Mouse (Mus musculus) midbrain, postnatal 0 days (tissue): Measurements from ENCODE around the gene Atp8b4. TPM values are rescaled to one million over a fixed set of nuclear protein-coding genes. Genes with fewer than 3 reads are reported as not detected.
A peak's percentile ranks its signal among the peaks of the same experiment; 100 is the strongest.

ENCODE experiments used
- ATAC-seq: fragments of 200-750 bp; cut with Nextera tagmentation; 2 replicates; pipeline ENCODE4 v1.8.0; 2017; ENCODE audit warnings: moderate number of reproducible peaks, mild to moderate bottlenecking, moderate TSS enrichment, moderate library complexity; ENCODE audit not compliant: low FRiP score
- DNase-seq: peaks from one replicate; pipeline ENCODE4 v3.0.0-alpha.2; 2015; ENCODE audit warnings: low spot score
- H3K27ac ChIP-seq: fragments of 300-500 bp; sonication (generic); 2 replicates; pipeline ENCODE4 v1.5.1; 2014; ENCODE audit warnings: low read depth, mild to moderate bottlenecking, low read length, mixed read lengths
- H3K27me3 ChIP-seq: fragments of 300-500 bp; sonication (generic); 2 replicates; pipeline ENCODE4 v1.6.1; 2014; ENCODE audit warnings: low read length, control low read depth, mixed read lengths; ENCODE audit not compliant: insufficient read depth
- H3K36me3 ChIP-seq: fragments of 300-500 bp; sonication (generic); 2 replicates; pipeline ENCODE4 v1.6.1; 2014; ENCODE audit warnings: low read length, control low read depth, mixed read lengths; ENCODE audit not compliant: insufficient read depth
- H3K4me1 ChIP-seq: fragments of 300-500 bp; sonication (generic); 2 replicates; pipeline ENCODE4 v1.6.1; 2014; ENCODE audit warnings: mild to moderate bottlenecking, control low read depth, antibody characterized with exemption, low read length, mixed read lengths; ENCODE audit not compliant: insufficient read depth
- H3K4me2 ChIP-seq: fragments of 300-500 bp; sonication (generic); 2 replicates; pipeline ENCODE4 v1.6.1; 2014; ENCODE audit warnings: low read depth, mild to moderate bottlenecking, low read length, mixed read lengths; ENCODE audit not compliant: poor library complexity, severe bottlenecking
- H3K4me3 ChIP-seq: fragments of 300-500 bp; sonication (generic); 2 replicates; pipeline ENCODE4 v1.5.1; 2014; ENCODE audit warnings: low read depth, mild to moderate bottlenecking, low read length, moderate library complexity
- H3K9ac ChIP-seq: fragments of 300-500 bp; sonication (generic); replicated peaks from 2 replicates; pipeline ENCODE4 v1.6.1; 2014; ENCODE audit warnings: mild to moderate bottlenecking, low read length, moderate library complexity, mixed read lengths; ENCODE audit not compliant: poor library complexity, severe bottlenecking
- H3K9me3 ChIP-seq: fragments of 300-500 bp; sonication (generic); 2 replicates; pipeline ENCODE4 v1.6.1; 2016; ENCODE audit warnings: low read length, control low read depth
- CTCF ChIP-seq: IDR thresholded peaks from 2 replicates; pipeline ENCODE4 v1.5.1; 2016; ENCODE audit warnings: antibody characterized with exemption, mild to moderate bottlenecking
- WGBS: fragments of 180-500 bp; shearing (Covaris S2); extraction: QIAGEN DNeasy Blood & Tissue Kit; methylation state at CpG from one replicate; pipeline ENCODE4 v1.1.7; 2014; 5-methylcytosine and 5-hydroxymethylcytosine counted together
- polyA plus RNA-seq: library from polyadenylated mRNA; unstranded; fragments of >200 nt; fragmentation: Nextera tagmentation; extraction: Ambion mirVana; gene quantifications from 2 replicates; pipeline ENCODE4 v1.2.1, GENCODE M21; 2015
- total RNA-seq: library from RNA; depleted of rRNA; stranded (reverse); fragments of >200 nt; gene quantifications from 2 replicates; pipeline ENCODE4 v1.2.3, GENCODE M21; 2014

Gene Atp8b4
- total and polyA plus RNA-seq, 2 experiments from 2014 or later: 0.22 TPM; not detected in 1

- no peak for TF ChIP-seq CTCF
- Histone ChIP-seq H3K4me2 (no peak overlapping the region), H3K4me1 (no peaks in the 10 kb centered on the region), H3K27ac (no peak overlapping the region), H3K4me3 (no peak overlapping the region), H3K36me3 (no peaks in the 10 kb centered on the region), H3K9me3 (no peaks in the 10 kb centered on the region), H3K27me3 (no peaks in the 10 kb centered on the region), H3K9ac (no peak overlapping the region)
- WGBS: 82% methylated on average over 8 of the region's 8 CpGs
- no peak for ATAC-seq
- no peak for DNase-seq
Observed at GRCm38 (mm10) chr2:126371634-126372033, 128.8 kb downstream of the Atp8b4 start.

- H3K27ac ChIP-seq: no peak overlapping the region
- no peak overlapping the region for H3K4me2 ChIP-seq
- 63% methylated on average over 4 of the region's 4 CpGs for WGBS
- no peaks in the 10 kb centered on the region for H3K9me3 ChIP-seq
- DNase-seq (no peak), ATAC-seq (no peak)
- TF ChIP-seq CTCF: no peak
- H3K4me1 ChIP-seq: no peaks in the 10 kb centered on the region
- H3K27me3 ChIP-seq: no peaks in the 10 kb centered on the region
- no peaks in the 10 kb centered on the region for H3K36me3 ChIP-seq
- H3K4me3 ChIP-seq: no peak overlapping the region
- no peak overlapping the region for H3K9ac ChIP-seq
Observed at GRCm38 (mm10) chr2:126369815-126370214, 130.7 kb downstream of the Atp8b4 start.

GRCm38 (mm10) chr2:126363745-126364725 is 136.4 kb downstream of the Atp8b4 start:
- Histone ChIP-seq H3K27ac (no peak overlapping the region), H3K36me3 (no peaks in the 10 kb centered on the region), H3K4me1 (no peaks in the 10 kb centered on the region), H3K4me2 (no peak overlapping the region), H3K27me3 (no peaks in the 10 kb centered on the region), H3K4me3 (no peak overlapping the region), H3K9me3 (no peaks in the 10 kb centered on the region), H3K9ac (no peak overlapping the region)
- ATAC-seq: no peak
- WGBS: 80% methylated on average over 14 of the region's 14 CpGs
- DNase-seq: no peak
- no peak for TF ChIP-seq CTCF

GRCm38 (mm10) chr2:126363050-126363744 is 137.3 kb downstream of the Atp8b4 start:
- TF ChIP-seq CTCF: peak; percentile 95
- H3K9me3 ChIP-seq: no peaks in the 10 kb centered on the region
- no peak overlapping the region for H3K9ac ChIP-seq
- H3K4me2 ChIP-seq: no peak overlapping the region
- H3K27ac ChIP-seq: no peak overlapping the region
- no peaks in the 10 kb centered on the region for H3K4me1 ChIP-seq
- H3K27me3 ChIP-seq: no peaks in the 10 kb centered on the region
- no peaks in the 10 kb centered on the region for H3K36me3 ChIP-seq
- 50% methylated on average over 7 of the region's 7 CpGs for WGBS
- 0 out of 2 replicates have a peak, but pooled peaks have one; percentile 65 for ATAC-seq
- peak; percentile 82 for DNase-seq
- H3K4me3 ChIP-seq: no peak overlapping the region

- no peak for ATAC-seq
- Histone ChIP-seq H3K9ac (no peak overlapping the region), H3K27ac (no peak overlapping the region), H3K36me3 (no peaks in the 10 kb centered on the region), H3K27me3 (no peaks in the 10 kb centered on the region), H3K4me2 (no peak overlapping the region), H3K4me1 (no peaks in the 10 kb centered on the region), H3K9me3 (no peaks in the 10 kb centered on the region), H3K4me3 (no peak overlapping the region)
- WGBS: 61% methylated on average over 21 of the region's 21 CpGs
- TF ChIP-seq CTCF: no peak
- DNase-seq: no peak
Observed at GRCm38 (mm10) chr2:126361131-126361810, 139.2 kb downstream of the Atp8b4 start.
